ENCODE assay signal across 9 mouse cellular contexts in the genomic region with DNA sequence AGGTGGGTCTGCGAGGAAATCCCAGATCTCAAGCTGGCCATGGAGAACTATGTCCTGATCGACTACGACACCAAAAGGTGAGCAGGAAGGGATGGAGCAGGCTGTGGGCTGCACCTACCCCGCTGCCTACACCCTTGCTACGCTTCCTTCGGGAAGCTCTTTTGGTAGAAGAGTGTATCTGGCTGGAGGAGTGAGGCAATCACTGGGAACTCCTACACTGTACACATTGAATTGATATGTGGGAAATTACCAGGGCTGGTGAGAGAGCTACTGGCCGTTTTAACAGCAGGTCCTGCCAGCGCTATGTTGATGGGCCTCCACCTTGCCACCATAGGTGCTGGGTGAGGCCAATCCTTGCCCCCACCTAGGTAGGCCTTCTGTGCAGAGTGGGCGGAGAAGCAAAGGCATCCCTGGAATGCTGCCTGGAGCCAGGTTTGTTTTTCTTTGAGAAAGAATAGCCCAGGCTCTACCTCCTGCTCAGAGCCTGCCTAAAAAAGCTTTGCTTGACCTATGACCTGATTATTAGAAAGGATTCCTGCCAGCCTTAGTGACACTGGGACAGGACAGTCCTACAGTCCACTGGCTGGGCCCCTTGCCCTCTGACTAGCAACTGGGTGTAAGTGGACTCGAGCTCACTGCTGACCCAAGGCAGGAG. TPM values are rescaled to one million over a fixed set of nuclear protein-coding genes. Genes with fewer than 3 reads are reported as not detected.
DNase-seq lines count a peak whose midpoint lies in the region; ATAC-seq and TF ChIP-seq lines count a peak whose summit lies in the region.
"Had no signal": no experiment of that assay in that cellular context is flagged by ENCODE, and none has a peak within 500 bp of the region (broad histone marks: within the 10 kb centered on the region; RNA-seq: fewer than 3 reads in every experiment).

No protein-coding gene starts in this region.

- intact Hi-C loops in heart, postnatal 36 days (cut with DNase I): no loop called here
- intact Hi-C loops in gastrocnemius, postnatal 36 days (cut with DNase I): no loop called here

- ATAC-seq in lung, embryonic 16.5 days (ENCODE audit: low read depth): peak; percentile 75

- no peaks in the 10 kb centered on the region for H3K27me3 ChIP-seq in lung, embryonic 16.5 days (ENCODE audit: control insufficient read depth, insufficient read depth, low read depth, low read length)
- H3K27me3 ChIP-seq: megakaryocyte, embryonic 14.5 days had no signal

- in situ Hi-C loops in ES-E14 (cut with MboI; ENCODE audit: low sequenced_read_pairs in 2 of 2, unreplicated experiment in 2 of 2): no loop called here

- H3K4me1 ChIP-seq in ES-E14 (ENCODE audit: control insufficient read depth in 2 of 2, insufficient read depth in 2 of 2, low read length in 2 of 2, poor library complexity in 1 of 2): peaks cover 5 to 19% of the 10 kb centered on the region in 2 experiments; a peak in 3 of 4 replicates
- peaks cover 8% of the 10 kb centered on the region for H3K4me1 ChIP-seq in lung, embryonic 16.5 days (replicated peaks; ENCODE audit: control insufficient read depth, insufficient read depth, low read length)

- peak; percentile 91 for DNase-seq in heart, adult 11 months
- DNase-seq in heart, postnatal 36 days: no peak
- DNase-seq in ES-E14 (ENCODE audit: low read depth, low spot score): no peak
- peak; percentile 55 for DNase-seq in kidney, adult 9 months
- DNase-seq in gastrocnemius, postnatal 36 days: no peak
- no peak for DNase-seq in layer of hippocampus, adult 9-11 months
- no peak for DNase-seq in retina, postnatal 1 day

- H3K36me3 ChIP-seq in ES-E14 (ENCODE audit: control insufficient read depth, insufficient read depth, low read length, poor library complexity, severe bottlenecking): peaks cover 39% of the 10 kb centered on the region
- peaks cover 22% of the 10 kb centered on the region for H3K36me3 ChIP-seq in lung, embryonic 16.5 days (ENCODE audit: control insufficient read depth, insufficient read depth, low read length)

- peak overlapping the region; percentile 14; the same call in 1 of the 2 replicates for H3K9ac ChIP-seq in ES-E14 (ENCODE audit: insufficient read depth, low read depth, low read length, poor library complexity, severe bottlenecking)
- H3K9ac ChIP-seq in lung, embryonic 16.5 days (ENCODE audit: low read length): 0 out of 2 replicates have a peak overlapping the region, but pooled peaks have one; percentile 9

- no peak overlapping the region for H3K4me2 ChIP-seq in lung, embryonic 16.5 days (ENCODE audit: low read depth, low read length)

- no peak overlapping the region for H3K4me3 ChIP-seq in ES-E14 (ENCODE audit: insufficient read depth in 1 of 2, low read depth in 1 of 2, low read length in 2 of 2, poor library complexity in 1 of 2, severe bottlenecking in 1 of 2)
- H3K4me3 ChIP-seq in lung, embryonic 16.5 days (ENCODE audit: low read length): no peak overlapping the region
- H3K4me3 ChIP-seq: megakaryocyte, embryonic 14.5 days had no signal

- peak overlapping the region; percentile 76 for H3K27ac ChIP-seq in ES-E14 (ENCODE audit: insufficient read depth, low read depth, low read length, poor library complexity, severe bottlenecking)
- H3K27ac ChIP-seq in lung, embryonic 16.5 days (ENCODE audit: low read length): peak overlapping the region; percentile 77

- H3K9me3 ChIP-seq in ES-E14 (ENCODE audit: control insufficient read depth, insufficient read depth, low read depth, low read length): no peaks in the 10 kb centered on the region
- no peaks in the 10 kb centered on the region for H3K9me3 ChIP-seq in lung, embryonic 16.5 days (ENCODE audit: control insufficient read depth, low read length)
- H3K9me3 ChIP-seq: megakaryocyte, embryonic 14.5 days had no signal

- 54% methylated on average over 10 of the region's 10 CpGs for WGBS in lung, embryonic 16.5 days

TF ChIP-seq in ES-E14, 5 proteins besides CTCF, POLR2A, EP300 and RAD21:
- TF ChIP-seq CHD2 (IDR thresholded peaks at IDR 0.05; ENCODE audit: low read depth, low read length): no peak
- no peak for TF ChIP-seq ZC3H11A (IDR thresholded peaks at IDR 0.05; ENCODE audit: borderline replicate concordance, low read depth, low read length)
- TF ChIP-seq ZNF384 (IDR thresholded peaks at IDR 0.05; ENCODE audit: low read depth, low read length): no peak
TF ChIP-seq in ES-E14: peak in this region for 0.

RNA-seq across cellular contexts. Expression of a gene that starts 11.3 kb away (rescaled TPM):
- 10 to 100 TPM; 22.5 to 27.0 TPM for total RNA-seq in heart, postnatal 36 days (2021)
- total RNA-seq in ES-E14 (2012; rRNA removed): 31.9 and 41.2 TPM in 2 replicates
- 15.4 and 17.5 TPM in 2 replicates for polyA plus RNA-seq in lung, embryonic 16.5 days (2015; fragmentation: Nextera tagmentation; extraction: Ambion mirVana)
- total RNA-seq in gastrocnemius, postnatal 36 days (2021): 10 to 100 TPM; 19.2 to 24.8 TPM

RNA-seq across cellular contexts. Expression of a gene that starts 24.2 kb away (rescaled TPM):
- 10 to 100 TPM; 35.1 to 43.5 TPM for total RNA-seq in heart, postnatal 36 days (2021)
- total RNA-seq in ES-E14 (2012; rRNA removed): 74.8 and 106 TPM in 2 replicates
- 59.6 and 59.9 TPM in 2 replicates for polyA plus RNA-seq in lung, embryonic 16.5 days (2015; fragmentation: Nextera tagmentation; extraction: Ambion mirVana)
- 10 to 100 TPM; 23.8 to 25.6 TPM for total RNA-seq in gastrocnemius, postnatal 36 days (2021)

RNA-seq across cellular contexts. Expression of a gene that starts 31.7 kb away (rescaled TPM):
- total RNA-seq in heart, postnatal 36 days (2021): 10 to 100 TPM; 29.5 to 29.7 TPM
- 31.4 and 39.6 TPM in 2 replicates for total RNA-seq in ES-E14 (2012; rRNA removed)
- 60.9 and 75.7 TPM in 2 replicates for polyA plus RNA-seq in lung, embryonic 16.5 days (2015; fragmentation: Nextera tagmentation; extraction: Ambion mirVana)
- 10 to 100 TPM; 23.1 to 29.4 TPM for total RNA-seq in gastrocnemius, postnatal 36 days (2021)

RNA-seq across cellular contexts. Expression of a gene that starts 32.1 kb away (rescaled TPM):
- total RNA-seq in heart, postnatal 36 days (2021): 10 to 100 TPM; 29.3 to 31.3 TPM
- total RNA-seq in ES-E14 (2012; rRNA removed): 77.2 and 87.1 TPM in 2 replicates
- 92.7 and 100 TPM in 2 replicates for polyA plus RNA-seq in lung, embryonic 16.5 days (2015; fragmentation: Nextera tagmentation; extraction: Ambion mirVana)
- 10 to 100 TPM; 21.6 to 22.5 TPM for total RNA-seq in gastrocnemius, postnatal 36 days (2021)

RNA-seq across cellular contexts. Expression of a gene that starts 38.8 kb away (rescaled TPM):
- total RNA-seq in heart, postnatal 36 days (2021): under 1 TPM; 0.22 to 0.53 TPM
- total RNA-seq in ES-E14 (2012; rRNA removed): 1.0 and 1.9 TPM in 2 replicates
- 0.13 TPM in 1 of 2 replicates, not detected in the other for polyA plus RNA-seq in lung, embryonic 16.5 days (2015; fragmentation: Nextera tagmentation; extraction: Ambion mirVana)
- under 1 TPM; 0.25 to 0.41 TPM for total RNA-seq in gastrocnemius, postnatal 36 days (2021)

Comparison
In these comparisons a context has a peak if more than half of its experiments do, and no peak if none do; other contexts are left out.
1. DNase-seq: peak in heart, adult 11 months (single experiment) and kidney, adult 9 months (single experiment); none in heart, postnatal 36 days (0 of 2), ES-E14 (single experiment), gastrocnemius, postnatal 36 days (0 of 2), layer of hippocampus, adult 9-11 months (single experiment) and retina, postnatal 1 day (single experiment).